Mouse (Mus musculus) heart, adult 8-10 months (tissue): ENCODE results near the gene Fxyd2. TPM values are rescaled to one million over a fixed set of nuclear protein-coding genes. Genes with fewer than 3 reads are reported as not detected.

Experiments
- DNase-seq: peaks from one replicate; pipeline ENCODE4 v3.0.0; 2022; ENCODE audit warnings: low spot score
- total RNA-seq, 4 experiments: library from RNA; stranded (reverse); gene quantifications; 2 replicates each; pipeline ENCODE4 v1.2.4; 2022

The Fxyd2 gene
- 1 to 10 TPM; 1.7 to 5.8 (median 3.9) TPM for total RNA-seq

DNA sequence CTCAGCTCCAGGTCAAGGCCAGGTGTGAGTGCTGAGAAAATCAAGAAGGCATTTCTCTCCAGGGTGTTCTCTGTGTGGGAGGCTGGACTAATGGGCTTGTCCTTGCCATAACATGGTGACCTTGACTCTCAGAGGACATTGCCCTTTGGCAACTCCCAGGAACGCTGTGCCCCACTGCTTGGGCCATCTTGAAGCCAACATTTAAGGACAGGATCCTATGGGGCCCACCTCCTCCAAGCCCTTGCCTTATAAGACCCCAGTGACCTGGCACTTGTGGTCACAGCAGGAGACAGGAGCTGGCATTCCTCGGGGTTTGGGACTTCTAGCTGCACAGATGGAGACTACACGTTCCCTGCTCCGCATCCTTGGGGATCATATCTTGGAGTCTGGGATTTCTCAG lies at the start of gene Fxyd2:
TSS of gene Fxyd2 (plus strand) at position 236 of the 400 bp plus-strand sequence.
- DNase-seq = no peak

DNA sequence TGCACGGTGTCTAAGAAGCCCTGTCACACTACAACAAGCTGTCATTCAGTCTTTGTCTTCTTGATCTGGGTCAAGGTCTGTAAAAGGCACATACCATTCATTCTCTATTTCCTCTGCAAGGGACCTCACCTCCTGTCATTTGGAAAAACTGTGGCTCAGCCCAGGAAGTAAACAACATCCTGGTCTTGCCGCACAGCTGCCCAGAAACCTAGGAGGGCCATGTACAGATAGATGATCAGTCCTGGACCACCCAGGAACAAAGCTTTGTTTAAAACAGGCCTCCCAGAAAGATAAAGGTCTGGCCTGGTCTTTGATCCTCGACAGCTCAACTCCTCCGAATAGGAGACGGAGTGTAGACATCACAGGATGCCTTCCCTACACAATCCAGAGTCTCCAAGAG lies 49.6 kb upstream of the Fxyd2 start:
- no peak for DNase-seq

GRCm38 (mm10) chr9:45355192-45355591 lies 44.3 kb upstream of the Fxyd2 start:
- DNase-seq = no peak

GRCm38 (mm10) chr9:45358356-45358755 lies 41.1 kb upstream of the Fxyd2 start:
- no peak for DNase-seq

DNA sequence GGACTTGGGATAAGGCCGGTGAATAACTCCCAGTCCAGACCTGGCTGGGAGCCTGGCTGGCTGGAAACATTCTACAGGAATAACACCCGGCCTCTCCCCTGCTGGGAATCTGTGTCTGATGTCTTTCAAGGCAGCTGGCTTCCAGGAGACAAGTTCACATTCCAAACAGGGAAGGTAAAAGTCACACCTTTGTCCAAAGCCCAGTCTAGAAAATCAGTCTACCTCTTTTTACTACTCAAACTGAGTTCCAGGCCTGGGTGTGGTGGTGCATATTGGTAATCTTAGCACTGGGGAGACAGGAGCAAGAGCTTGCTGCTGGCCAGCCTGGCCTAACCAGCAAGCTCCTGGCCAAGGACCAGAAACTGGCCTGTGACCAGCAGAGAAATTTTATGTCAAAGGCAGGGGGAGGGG lies 37.4 kb upstream of the Fxyd2 start:
- DNase-seq = peak; percentile 42

- DNase-seq = no peak
These were observed 35.7 kb upstream of the Fxyd2 start for GRCm38 (mm10) chr9:45363639-45364214.

DNA sequence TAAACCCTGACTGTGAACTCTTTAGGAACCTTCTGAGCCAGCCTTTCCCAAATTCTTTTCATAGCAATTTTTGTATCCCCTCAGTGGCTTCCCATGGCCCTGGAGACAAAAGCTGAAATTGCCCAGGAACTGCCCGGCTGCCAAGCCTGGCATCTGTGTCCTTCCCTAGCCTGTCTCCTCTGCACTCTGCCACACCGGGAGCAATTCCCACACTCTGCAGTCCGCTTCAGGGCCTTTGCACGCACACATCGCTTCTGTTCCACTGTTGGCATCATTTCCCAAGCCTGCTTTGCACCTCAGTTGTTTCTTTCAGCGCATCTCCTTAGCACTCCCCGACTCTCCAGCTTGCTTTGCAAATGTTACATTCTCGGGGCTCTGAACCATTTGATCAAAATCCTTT lies 31.8 kb upstream of the Fxyd2 start:
- DNase-seq = no peak

- DNase-seq = peak; percentile 52
These were observed 31.0 kb upstream of the Fxyd2 start for GRCm38 (mm10) chr9:45368341-45368901.

DNA sequence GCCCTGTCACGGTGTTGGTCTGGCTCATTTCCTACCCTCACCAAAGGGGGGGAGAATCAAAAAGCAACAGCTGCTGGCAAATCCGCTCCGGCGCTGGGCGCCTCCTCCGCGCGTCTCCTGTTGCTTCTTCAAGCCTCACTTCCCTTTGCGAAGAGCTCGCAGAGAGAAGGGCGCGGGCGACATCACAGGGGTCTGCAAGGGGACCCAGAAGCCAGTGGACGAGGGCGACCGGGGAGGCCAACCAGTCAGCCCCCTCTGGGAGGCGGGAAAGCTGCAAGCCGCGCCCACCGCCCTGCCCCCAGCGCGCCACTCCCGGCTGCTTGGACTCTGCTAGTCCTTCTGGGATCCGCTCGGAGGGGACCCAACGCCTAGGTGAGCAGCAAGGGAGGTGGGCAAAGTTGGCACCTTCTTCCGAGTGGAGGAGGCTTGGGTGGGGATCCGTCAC lies 29.3 kb upstream of the Fxyd2 start, which contains the start of gene Fxyd6:
TSS of gene Fxyd6 (plus strand) at position 69 of the 445 bp plus-strand sequence.
- peak; percentile 51 for DNase-seq

GRCm38 (mm10) chr9:45370616-45371336 lies 28.7 kb upstream of the Fxyd2 start:
- DNase-seq = no peak

DNA sequence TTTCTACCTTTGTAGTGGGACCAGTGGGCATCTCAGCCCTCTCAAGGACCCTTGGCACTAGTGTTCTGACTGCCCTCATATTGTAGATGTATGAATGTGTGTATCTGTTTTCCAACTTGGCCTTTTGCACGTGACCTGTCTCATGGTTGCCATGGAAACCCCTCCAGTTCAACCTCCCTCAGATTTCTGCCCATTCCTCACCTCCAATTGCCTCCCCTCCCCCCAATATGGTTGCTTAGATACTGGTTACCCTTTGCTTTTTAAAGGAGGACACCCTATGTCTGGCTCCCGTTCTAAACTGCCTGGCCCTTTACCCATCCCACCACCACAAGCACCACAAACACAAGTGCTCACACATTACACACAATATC lies 28.1 kb upstream of the Fxyd2 start:
- DNase-seq = no peak

- DNase-seq = no peak
These were observed 25.6 kb upstream of the Fxyd2 start for GRCm38 (mm10) chr9:45373896-45374295.

- no peak for DNase-seq
These were observed 24.4 kb upstream of the Fxyd2 start for GRCm38 (mm10) chr9:45374988-45375502.

DNA sequence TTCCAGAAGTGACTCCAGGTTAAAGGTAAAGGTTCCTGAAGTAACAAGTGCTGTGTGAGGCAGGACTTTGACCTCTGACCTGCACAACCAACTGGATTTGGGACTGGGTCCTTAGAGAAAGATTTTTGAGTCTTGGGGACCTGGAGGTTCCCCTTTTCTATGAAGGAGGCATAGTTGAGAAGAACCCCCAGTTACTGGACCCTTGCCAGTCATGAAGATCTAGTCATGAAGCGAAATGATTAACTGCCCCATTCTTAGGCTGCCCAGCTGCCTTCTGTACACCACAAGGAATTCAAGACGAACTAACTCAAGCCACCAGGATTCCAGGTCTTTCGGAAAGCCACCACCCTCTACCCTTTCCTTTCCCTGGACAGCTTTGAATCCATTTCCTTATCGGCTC lies 23.0 kb upstream of the Fxyd2 start:
- DNase-seq = no peak

GRCm38 (mm10) chr9:45376883-45377282 lies 22.6 kb upstream of the Fxyd2 start:
- DNase-seq = no peak

GRCm38 (mm10) chr9:45380411-45381251 lies 18.8 kb upstream of the Fxyd2 start:
- DNase-seq = no peak

- no peak for DNase-seq
These were observed 17.1 kb upstream of the Fxyd2 start for GRCm38 (mm10) chr9:45382336-45382735.

GRCm38 (mm10) chr9:45382834-45383233 lies 16.6 kb upstream of the Fxyd2 start:
- DNase-seq = no peak

DNA sequence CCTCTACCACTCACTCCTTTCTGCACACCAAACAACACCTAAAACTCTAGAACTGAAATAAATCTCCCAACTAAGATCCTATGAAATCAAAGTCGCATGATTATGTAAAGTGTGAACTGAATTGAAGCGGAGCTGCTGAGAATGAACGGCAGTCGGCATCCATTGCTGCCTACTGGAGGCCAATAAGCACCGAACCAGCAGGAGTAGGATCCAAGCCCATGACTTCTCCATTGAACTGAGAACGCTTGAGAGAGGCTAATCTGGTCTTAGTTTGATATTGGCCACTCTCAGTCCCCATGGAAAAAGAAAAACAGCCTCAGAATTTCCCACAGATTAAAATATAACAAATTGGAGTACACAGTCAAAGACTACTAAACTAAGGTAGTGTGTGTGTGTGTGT lies 15.6 kb upstream of the Fxyd2 start:
- DNase-seq = no peak

DNA sequence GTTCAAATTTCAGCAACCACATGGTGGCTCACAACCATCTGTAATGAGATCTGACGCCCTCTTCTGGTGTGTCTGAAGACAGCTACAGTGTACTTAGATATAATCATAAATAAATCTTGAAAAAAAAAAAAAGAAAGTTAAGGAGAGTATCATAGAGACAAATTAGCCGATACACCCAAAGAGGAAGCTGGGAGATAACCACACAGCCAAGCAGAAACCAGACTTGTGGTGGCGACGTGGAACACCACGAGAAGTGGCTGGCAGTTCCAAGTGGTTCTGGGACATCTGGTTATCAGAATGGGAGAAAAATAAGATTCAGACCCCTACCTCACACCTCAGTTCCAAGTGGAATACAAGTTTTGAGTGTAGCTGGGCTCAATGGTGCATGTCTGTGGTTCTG lies 12.8 kb upstream of the Fxyd2 start:
- no peak for DNase-seq

GRCm38 (mm10) chr9:45388385-45388994 lies 11.0 kb upstream of the Fxyd2 start:
- peak; percentile 91 for DNase-seq
